Mouse (Mus musculus): Measurements from ENCODE around the gene Rpl11.

DNA sequence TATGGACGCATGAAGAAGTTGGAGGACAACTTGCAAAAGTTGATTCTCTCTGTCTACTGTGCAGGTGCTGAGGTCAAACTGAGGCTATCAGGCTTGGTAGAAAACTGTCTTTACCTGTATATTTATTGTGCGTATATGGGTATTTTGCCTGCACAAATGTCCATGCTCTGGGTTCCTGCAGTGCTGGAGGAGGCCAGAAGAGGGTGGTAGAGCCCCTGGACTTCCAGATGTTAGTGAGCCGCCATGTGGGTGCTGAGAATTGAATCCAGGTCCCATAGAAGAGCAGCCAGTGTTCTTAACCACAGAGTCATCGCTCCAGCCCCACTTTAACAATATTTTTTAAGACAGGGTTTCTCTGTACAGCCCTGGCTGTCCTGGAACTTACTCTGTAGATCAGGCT, 9.9 kb upstream of the Rpl11 start:
- TF ChIP-seq EP300 (IDR thresholded peaks at IDR 0.05; ENCODE audit: low read depth) (no peak), CTCF (IDR thresholded peaks at IDR 0.05; ENCODE audit: low read depth) (peak; percentile 26; the same call in 1 of the 2 replicates)

Measured in liver, embryonic 14.5 days (tissue).